Mouse (Mus musculus) urinary bladder, postnatal 14 days (tissue): ENCODE results near the gene Rnase9.
A peak's percentile ranks its signal among the peaks of the same experiment; 100 is the strongest.
"Not testable (repeated sequence)": the region's sequence is repeated elsewhere in the genome, so short reads cannot be mapped to it uniquely, and the experiment has no call there.

Source experiments
- DNase-seq: peaks from one replicate; pipeline ENCODE4 v3.0.0; 2021; ENCODE audit warnings: low spot score

Rnase9 gene

DNA sequence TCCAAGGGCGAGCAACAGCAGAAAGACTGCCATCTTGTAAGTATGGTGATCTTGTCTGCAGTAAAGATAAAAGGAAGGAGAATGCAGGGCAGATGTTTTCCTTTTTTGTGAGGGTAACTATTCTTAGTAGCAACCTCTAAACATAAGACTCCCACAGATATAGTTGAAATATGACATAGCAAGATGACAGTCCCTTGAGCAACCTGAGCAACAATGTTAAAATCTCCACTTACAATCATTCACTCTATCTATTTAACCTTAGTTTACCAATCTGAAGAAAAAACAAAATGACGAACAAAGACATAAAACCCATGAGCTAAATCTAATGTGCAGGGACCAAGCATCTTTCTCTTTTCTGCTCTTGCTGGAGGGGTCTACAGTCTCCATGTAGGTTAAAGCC lies 8.4 kb upstream of the Rnase9 start, which contains the start of gene Rnase11:
TSS of gene Rnase11 (minus strand) at position 101 of the 400 bp plus-strand sequence.
- DNase-seq: no peak

DNA sequence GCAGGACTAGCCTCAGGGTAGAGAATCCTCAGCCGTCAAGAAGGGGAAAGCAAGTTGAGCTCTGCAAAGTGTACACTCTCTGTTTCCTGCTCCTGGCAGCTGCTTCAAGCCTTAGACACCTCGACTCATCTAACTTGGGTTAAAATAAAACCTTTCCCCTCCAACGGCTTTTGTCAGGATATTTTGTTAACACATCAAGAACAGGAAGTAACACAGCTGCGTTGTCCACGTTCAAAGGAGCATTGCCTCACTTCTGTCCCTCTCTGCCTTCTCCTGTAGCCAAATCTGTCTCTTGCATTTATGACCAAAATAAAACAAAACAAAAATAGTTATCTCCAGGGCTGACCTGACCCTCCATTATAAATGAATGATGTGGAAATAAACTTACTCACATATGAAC lies 6.2 kb upstream of the Rnase9 start:
- DNase-seq: no peak

DNA sequence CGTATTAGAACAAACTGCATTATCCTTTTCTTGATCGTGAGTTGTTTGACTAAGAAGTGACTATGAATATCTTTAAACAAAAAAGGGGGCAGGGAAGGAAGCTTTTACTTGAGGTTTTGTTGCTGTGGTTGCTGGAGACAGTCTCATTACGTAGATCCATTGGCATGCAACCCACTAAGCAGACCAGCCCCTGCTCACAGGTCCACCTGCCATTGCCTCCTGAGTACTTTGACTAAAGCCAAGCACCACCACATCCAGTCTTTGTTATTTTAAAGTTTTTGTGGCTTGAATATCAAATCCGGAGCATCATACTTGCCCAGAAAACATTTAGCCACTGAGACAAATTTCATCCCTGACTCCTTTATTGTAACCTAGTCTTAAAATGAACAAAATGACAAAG lies 5.5 kb downstream of the Rnase9 start:
- no peak for DNase-seq

- no peak for DNase-seq
Measured at GRCm38 (mm10) chr14:51035206-51035605, 6.5 kb downstream of the Rnase9 start.

- no peak for DNase-seq
Measured at GRCm38 (mm10) chr14:51027387-51028155, 14.1 kb downstream of the Rnase9 start.

- peak; percentile 67 for DNase-seq
Measured at GRCm38 (mm10) chr14:51026391-51027133, 15.1 kb downstream of the Rnase9 start.

DNA sequence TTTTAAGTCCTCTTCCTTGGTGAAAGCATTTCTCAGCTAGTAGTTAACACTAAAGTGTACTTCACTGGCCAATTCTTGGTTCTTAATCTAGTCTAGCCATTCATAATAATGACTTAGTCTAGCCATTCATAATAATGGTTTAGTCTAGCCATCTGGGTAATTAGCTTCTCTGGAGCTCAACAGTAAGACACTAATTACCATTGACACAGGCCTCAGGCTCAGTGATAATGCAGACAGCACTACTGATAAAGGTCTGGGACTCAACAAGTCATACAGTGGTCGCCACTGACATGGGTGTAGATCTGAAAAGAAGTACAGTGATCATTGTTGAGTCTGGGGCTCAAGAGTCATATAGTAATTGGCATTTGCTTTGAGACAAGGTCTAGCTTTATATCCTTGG lies 16.8 kb downstream of the Rnase9 start:
- no peak for DNase-seq

GRCm38 (mm10) chr14:51023457-51023856 lies 18.2 kb downstream of the Rnase9 start:
- no peak for DNase-seq

GRCm38 (mm10) chr14:51017256-51017655 lies 24.4 kb downstream of the Rnase9 start:
- DNase-seq: peak; percentile 19

- DNase-seq: no peak
Measured at GRCm38 (mm10) chr14:51015780-51016179, 25.9 kb downstream of the Rnase9 start.

- DNase-seq: not testable (repeated sequence)
Measured at GRCm38 (mm10) chr14:51014724-51015123, 26.9 kb downstream of the Rnase9 start.

- DNase-seq: no peak
Measured at GRCm38 (mm10) chr14:51009572-51009971, 32.1 kb downstream of the Rnase9 start.

GRCm38 (mm10) chr14:51008781-51009180 lies 32.9 kb downstream of the Rnase9 start:
- no peak for DNase-seq

- DNase-seq: peak; percentile 60
Measured at GRCm38 (mm10) chr14:51007914-51008713, 33.6 kb downstream of the Rnase9 start.

DNA sequence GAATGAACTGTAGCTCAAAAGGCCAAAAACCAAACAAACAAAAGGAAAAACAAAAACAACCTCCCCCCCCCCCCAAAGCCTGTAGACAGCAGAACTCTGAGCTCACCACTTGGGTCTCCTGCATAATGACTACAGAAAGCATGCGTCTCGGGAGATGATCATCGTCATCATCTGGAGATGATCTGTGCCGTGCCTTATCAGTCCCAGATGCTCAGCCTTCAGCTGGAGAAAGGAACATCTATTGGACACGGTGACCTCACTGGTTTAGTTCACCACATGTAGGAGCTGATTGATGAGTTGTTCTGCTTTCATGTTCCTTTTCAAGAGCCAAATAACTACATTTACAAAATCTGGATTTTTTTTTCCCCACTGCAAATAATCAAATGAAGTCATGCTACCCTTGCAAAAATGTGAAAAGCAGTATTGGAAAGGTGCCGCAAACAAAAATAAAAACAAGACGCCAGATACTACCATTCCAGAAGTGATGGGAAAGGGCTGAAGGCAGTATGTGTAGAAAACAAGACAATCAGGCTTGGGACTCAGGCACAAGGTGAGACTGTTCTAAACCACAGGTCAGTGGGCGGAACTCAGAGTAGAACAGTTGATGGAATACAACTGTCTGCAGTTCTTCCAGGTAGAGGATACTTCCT lies 34.4 kb downstream of the Rnase9 start, which contains the start of gene Rnase10:
TSS of gene Rnase10 (plus strand) at position 600 of the 650 bp plus-strand sequence.
- DNase-seq: no peak

DNA sequence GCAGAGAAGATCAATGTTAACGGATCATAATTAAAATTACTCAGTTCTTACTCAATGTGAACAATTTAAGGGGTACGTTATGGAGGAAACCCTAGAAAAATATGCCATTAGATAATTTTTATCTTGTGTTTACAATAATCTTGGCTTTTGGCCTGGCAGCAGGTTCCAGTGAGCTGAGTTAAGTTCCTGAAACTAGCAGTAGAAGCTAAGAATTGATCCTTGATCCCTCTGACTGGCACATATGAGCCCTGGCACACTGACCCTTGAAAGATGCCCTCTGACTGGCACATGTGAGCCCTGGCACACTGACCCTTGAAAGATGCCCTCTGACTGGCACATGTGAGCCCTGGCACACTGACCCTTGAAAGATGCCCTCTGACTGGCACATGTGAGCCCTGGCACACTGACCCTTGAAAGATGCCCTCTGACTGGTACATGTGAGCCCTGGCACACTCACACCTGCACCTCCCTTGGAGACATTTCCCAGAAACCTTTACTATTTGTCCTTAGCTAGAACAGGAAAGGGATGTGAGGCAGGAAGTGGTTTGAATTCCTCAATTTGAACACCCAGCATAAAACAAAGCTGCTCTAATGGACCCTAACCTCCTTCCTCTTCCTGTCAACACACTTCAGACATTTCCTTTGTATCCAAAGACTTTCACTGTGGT lies 43.5 kb downstream of the Rnase9 start:
- DNase-seq: no peak

- DNase-seq: no peak
Measured at GRCm38 (mm10) chr14:50997088-50997487, 44.6 kb downstream of the Rnase9 start.

GRCm38 (mm10) chr14:50991037-50991436 lies 50.6 kb downstream of the Rnase9 start:
- DNase-seq: no peak
